Mouse (Mus musculus): ENCODE results near the gene Itgae.
"Not testable (repeated sequence)": the region's sequence is repeated elsewhere in the genome, so short reads cannot be mapped to it uniquely, and the experiment has no call there.

The Itgae gene

DNA sequence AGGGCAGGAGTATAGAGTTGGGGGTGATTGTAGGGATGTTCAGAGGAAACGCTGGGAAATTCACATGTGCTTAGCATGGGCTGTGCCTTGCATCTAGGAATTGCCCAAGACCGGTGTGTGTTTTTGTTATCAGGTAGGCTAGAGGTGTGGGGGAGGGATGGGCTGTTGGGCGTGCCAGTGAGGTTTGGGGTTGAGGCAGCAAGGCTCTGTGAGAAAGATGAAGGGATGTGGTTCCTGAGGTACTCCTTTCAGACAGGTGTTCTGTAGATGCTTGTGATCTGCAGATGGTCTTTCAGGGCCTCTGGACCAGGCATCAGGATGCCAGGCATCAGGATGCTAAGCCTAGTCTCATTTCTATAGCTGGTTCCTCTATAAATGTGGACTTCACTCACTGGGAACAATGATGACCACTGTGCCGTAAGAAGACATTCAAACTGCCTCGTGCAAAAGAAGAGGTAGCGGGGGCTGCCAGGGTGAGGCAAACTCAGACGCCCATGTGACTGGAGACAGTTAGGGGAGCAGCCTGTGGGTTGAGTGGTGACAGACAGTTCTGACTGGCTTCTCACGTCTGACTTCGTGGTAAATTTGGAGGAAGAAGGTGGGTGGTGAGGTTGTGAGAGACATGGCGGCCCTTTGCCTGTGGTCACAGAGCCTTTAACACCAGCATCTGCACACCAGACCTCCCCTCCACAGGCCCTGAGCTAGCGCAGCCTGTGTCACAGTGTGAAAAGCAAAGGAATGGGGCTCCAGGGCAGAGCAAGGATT, 4.0 kb downstream of the Itgae start:
- DNase-seq (ENCODE audit: low spot score): no peak

- no peak for DNase-seq (ENCODE audit: low spot score)
Measured at GRCm38 (mm10) chr11:73098860-73099259, 8.5 kb downstream of the Itgae start.

GRCm38 (mm10) chr11:73099976-73100750, 9.8 kb downstream of the Itgae start:
- no peak for DNase-seq (ENCODE audit: low spot score)

DNA sequence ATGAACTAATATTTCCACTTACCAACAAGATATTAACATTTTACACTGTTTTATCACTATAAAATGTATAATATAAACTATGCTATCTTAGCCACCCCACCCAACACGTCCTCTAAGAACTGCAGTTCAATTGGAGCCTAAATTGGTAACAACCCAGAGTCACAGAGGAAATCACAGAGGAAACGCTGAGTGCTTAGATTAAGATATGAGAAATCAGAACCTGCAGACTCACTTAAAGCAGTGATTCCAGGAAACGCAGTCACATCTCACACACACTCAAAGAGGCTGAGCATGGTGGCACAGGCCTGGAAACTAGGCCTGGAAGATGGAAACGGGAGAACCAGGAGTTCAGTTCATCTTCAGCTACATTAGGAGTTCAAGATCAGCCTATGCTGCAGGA, 10.9 kb downstream of the Itgae start:
- DNase-seq (ENCODE audit: low spot score): no peak

GRCm38 (mm10) chr11:73105246-73105645, 14.9 kb downstream of the Itgae start:
- no peak for DNase-seq (ENCODE audit: low spot score)

DNA sequence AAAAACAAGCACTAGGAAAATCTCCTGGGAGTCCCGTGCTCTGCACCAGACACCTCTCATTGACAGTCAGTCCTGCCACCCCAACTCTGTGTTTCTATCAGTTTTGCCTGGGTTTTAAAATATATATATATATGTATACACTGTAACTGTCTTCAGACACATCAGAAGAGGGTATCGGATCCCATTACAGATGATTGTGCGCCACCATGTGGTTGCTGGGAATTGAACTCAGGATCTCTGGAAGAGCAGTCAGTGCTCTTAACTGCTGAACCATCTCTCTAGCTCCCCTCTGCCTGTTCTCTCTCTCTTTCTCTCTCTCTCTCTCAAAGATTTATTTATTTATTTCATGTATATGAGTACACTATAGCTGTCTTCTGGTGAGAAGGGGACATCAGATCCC, 17.0 kb downstream of the Itgae start:
- DNase-seq (ENCODE audit: low spot score): not testable (repeated sequence)

GRCm38 (mm10) chr11:73108195-73108897, 18.0 kb downstream of the Itgae start:
- no peak for DNase-seq (ENCODE audit: low spot score)

DNA sequence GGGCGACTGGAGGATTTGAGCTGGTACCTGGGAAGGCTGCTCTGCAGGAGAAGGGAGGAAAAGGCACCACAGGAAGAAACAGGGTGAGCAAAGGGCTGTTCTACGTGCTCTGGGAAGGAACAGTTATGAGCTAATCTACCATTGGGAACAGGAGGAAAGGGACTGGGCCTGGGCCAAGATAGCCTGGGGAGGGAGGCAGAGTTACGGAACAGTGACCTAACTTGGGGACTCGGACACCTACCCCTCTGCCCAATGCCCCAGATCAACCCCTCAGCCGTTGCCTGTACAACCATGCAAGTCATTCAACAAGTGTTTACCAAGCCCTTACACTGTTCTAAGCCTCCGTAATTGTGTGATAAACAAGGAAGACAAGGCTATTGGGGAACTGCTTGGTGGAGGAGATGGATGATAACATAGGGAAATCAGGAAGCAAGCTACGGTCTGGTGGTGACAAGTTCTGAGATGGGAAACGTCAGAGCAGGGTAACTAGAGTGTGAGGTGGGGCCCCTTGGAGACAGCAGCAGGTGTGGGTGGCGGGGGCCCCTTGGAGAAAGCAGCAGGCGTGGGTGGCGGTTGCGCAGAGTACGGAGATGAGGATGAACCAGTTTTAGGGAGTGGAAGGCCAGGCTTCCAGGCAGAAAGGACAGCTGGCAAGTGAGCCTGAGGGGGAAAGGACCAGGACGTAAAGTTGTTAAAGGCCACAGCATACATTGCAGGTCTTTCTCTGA, 18.7 kb downstream of the Itgae start:
- DNase-seq (ENCODE audit: low spot score): no peak

DNA sequence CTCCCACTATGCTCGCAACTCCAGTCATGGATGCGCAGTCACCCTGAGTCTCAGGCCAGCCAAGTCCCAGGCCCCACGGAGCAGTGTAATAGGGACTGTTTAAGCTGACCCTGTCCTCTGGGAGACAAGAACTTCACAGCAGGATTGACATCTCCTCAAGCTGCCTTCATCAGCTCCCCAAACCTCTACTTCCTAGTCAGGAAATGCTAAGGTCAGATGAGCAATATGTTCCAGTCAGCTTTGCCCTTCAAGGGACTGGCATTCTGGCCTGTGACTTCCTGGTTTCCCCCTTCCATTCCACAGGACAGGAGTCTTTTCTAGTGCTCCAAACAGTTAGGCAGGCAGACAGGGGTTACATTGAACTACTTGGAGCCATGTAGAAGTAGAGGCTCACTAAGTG, 19.6 kb downstream of the Itgae start:
- no peak for DNase-seq (ENCODE audit: low spot score)

GRCm38 (mm10) chr11:73111414-73111813, 21.0 kb downstream of the Itgae start:
- DNase-seq (ENCODE audit: low spot score): no peak

DNA sequence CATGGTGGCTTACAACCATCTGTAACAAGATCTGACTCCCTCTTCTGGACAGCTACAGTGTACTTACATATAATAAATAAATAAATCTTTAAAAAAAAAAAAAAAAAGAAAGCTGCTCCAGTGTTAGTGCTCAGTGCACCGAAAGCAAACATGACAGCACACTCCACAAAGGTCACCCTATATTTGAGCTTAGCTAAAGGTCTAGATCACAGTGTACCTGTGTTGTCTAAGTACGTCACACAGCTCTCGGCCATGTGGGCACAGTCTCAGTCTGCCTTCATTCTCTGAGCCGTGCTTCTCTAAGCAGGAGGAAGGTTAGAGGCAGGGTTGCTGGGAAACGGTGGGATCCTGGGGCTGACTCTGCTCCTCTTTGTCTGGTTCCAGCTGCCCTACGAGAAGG, 36.1 kb downstream of the Itgae start:
- no peak for DNase-seq (ENCODE audit: low spot score)

GRCm38 (mm10) chr11:73131020-73131419, 40.6 kb downstream of the Itgae start:
- no peak for DNase-seq (ENCODE audit: low spot score)

DNA sequence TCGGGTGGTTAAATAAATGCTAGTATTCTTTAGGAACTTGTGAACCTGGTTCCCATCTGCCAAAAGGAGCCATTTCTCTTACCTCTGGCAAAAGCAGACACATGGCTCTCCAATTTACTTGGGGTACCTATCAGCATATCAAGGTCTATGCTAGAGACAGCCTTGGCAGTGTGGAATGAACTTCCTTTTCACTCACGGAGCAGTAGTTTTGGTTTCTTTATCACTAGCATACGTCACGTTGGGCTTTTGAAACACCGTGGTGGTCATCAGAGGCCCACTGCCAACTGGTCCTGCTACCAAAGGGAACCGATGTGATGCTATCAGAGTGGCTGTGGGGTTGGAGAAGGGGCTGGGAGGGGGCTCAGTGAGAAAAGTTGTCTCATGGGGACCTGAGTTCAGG, 42.6 kb downstream of the Itgae start:
- DNase-seq (ENCODE audit: low spot score): no peak

GRCm38 (mm10) chr11:73134222-73134621, 43.8 kb downstream of the Itgae start:
- no peak for DNase-seq (ENCODE audit: low spot score)

- DNase-seq (ENCODE audit: low spot score): no peak
Measured at GRCm38 (mm10) chr11:73136587-73136986, 46.2 kb downstream of the Itgae start.

GRCm38 (mm10) chr11:73137116-73137515, 46.7 kb downstream of the Itgae start:
- DNase-seq (ENCODE audit: low spot score): no peak

- peak; percentile 91 for DNase-seq (ENCODE audit: low spot score)
Measured at GRCm38 (mm10) chr11:73137591-73138501, 47.5 kb downstream of the Itgae start, which contains the start of gene Haspin. Gene Haspin, minus strand, starts transcription at chr11:73138294.

GRCm38 (mm10) chr11:73144261-73144681, 53.9 kb downstream of the Itgae start:
- DNase-seq (ENCODE audit: low spot score): no peak

GRCm38 (mm10) chr11:73146026-73146974, 55.9 kb downstream of the Itgae start:
- DNase-seq (ENCODE audit: low spot score): no peak

GRCm38 (mm10) chr11:73146975-73147365, 56.6 kb downstream of the Itgae start:
- DNase-seq (ENCODE audit: low spot score): no peak
